Mouse (Mus musculus): ENCODE measurements around the gene Gm6034. TPM values are rescaled to one million over a fixed set of nuclear protein-coding genes. Genes with fewer than 3 reads are reported as not detected.

Gm6034 gene
- total and polyA plus RNA-seq, 3 experiments: 0.11 TPM; not detected in 2

- peaks cover 15 to 31% of the 10 kb centered on the region in 2 experiments for H3K36me3 ChIP-seq (ENCODE audit: control insufficient read depth in 1 of 2, insufficient read depth in 2 of 2, low read length in 2 of 2)
- no peaks in the 10 kb centered on the region for H3K27me3 ChIP-seq (ENCODE audit: control insufficient read depth in 1 of 2, insufficient read depth in 2 of 2, low read length in 2 of 2)
- H3K27ac ChIP-seq (ENCODE audit: control insufficient read depth, low read depth, low read length): no peak overlapping the region
- H3K4me3 ChIP-seq (ENCODE audit: control insufficient read depth in 1 of 2, insufficient read depth in 1 of 2, low read depth in 2 of 2, low read length in 2 of 2): no peak overlapping the region
- H3K9ac ChIP-seq (ENCODE audit: control insufficient read depth, low read depth, low read length, poor library complexity, severe bottlenecking): no peak overlapping the region
- TF ChIP-seq MAZ (IDR thresholded peaks at IDR 0.05; ENCODE audit: low read depth, low read length) (no peak), MEF2A (IDR thresholded peaks at IDR 0.05; ENCODE audit: extremely low read depth, insufficient replicate concordance, low read depth, low read length, poor library complexity, severe bottlenecking) (no peak), TBP (IDR thresholded peaks at IDR 0.05; ENCODE audit: low read depth, low read length) (no peak), POLR2A (IDR thresholded peaks at IDR 0.05; ENCODE audit: control insufficient read depth in 1 of 2, insufficient read depth in 1 of 2, low read depth in 1 of 2, low read length in 2 of 2, poor library complexity in 1 of 2) (no peak), CTCF (IDR thresholded peaks at IDR 0.05 in 2 of 3, conservative IDR thresholded peaks at IDR 0.05 in 1 of 3; ENCODE audit: control insufficient read depth in 1 of 3, insufficient read depth in 1 of 3, low read depth in 2 of 3, low read length in 3 of 3, poor library complexity in 1 of 3, severe bottlenecking in 1 of 3) (no peak), POLR2AphosphoS2 (IDR thresholded peaks at IDR 0.05; ENCODE audit: low read length) (no peak; the same call in 1 of the 2 replicates), SIN3A (IDR thresholded peaks at IDR 0.05; ENCODE audit: low read length) (no peak), ZNF384 (IDR thresholded peaks at IDR 0.05; ENCODE audit: low read depth, low read length) (no peak), ETS1 (IDR thresholded peaks at IDR 0.05; ENCODE audit: low read depth, low read length) (no peak), TCF12 (IDR thresholded peaks at IDR 0.05; ENCODE audit: low read depth, low read length) (no peak), HCFC1 (IDR thresholded peaks at IDR 0.05; ENCODE audit: low read depth, low read length) (no peak), TAL1 (IDR thresholded peaks at IDR 0.05; ENCODE audit: low read length) (no peak), CHD2 (IDR thresholded peaks at IDR 0.05; ENCODE audit: low read length) (no peak), RAD21 (IDR thresholded peaks at IDR 0.05; ENCODE audit: low read depth, low read length) (no peak), UBTF (IDR thresholded peaks at IDR 0.05; ENCODE audit: borderline replicate concordance, insufficient read depth, low read depth, low read length) (no peak), JUND (IDR thresholded peaks at IDR 0.05; ENCODE audit: low read depth, low read length) (no peak), POLR2AphosphoS5 (IDR thresholded peaks at IDR 0.05; ENCODE audit: borderline replicate concordance, low read depth, low read length) (no peak), CHD1 (IDR thresholded peaks at IDR 0.05; ENCODE audit: low read depth, low read length) (no peak)
- peak; percentile 12 for DNase-seq (ENCODE audit: low read depth, low spot score)
- peaks cover 53% of the 10 kb centered on the region for H3K79me2 ChIP-seq (ENCODE audit: control insufficient read depth, insufficient read depth, low read length, poor library complexity)
- H3K9me3 ChIP-seq (replicated peaks; ENCODE audit: insufficient read depth, low read length): no peaks in the 10 kb centered on the region
- H3K4me1 ChIP-seq (ENCODE audit: control insufficient read depth in 1 of 2, insufficient read depth in 2 of 2, low read length in 2 of 2): peaks cover 3 to 30% of the 10 kb centered on the region in 2 experiments
Observed at GRCm38 (mm10) chr17:36014977-36015376, 27.8 kb upstream of the Gm6034 start.

DNA sequence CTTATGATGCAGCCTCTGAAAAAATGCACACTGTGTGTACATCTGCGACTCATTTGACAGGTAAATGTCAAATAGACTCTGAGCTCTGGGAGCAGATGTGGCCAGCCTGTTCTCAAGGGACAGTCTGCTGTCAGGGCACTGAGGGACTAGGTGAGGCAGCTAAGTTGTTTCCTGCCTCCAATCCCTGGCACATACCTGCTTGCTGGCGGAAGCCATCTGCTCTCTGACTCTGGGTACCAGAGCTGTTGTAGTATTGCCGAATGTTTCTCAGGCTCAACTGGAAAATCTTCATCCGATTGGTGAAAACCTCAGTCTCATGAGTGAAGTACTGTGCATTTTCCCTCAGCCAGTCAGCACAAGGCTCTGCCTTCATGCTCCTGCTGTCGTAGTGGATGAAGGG, 25.7 kb upstream of the Gm6034 start:
- H3K27ac ChIP-seq (ENCODE audit: control insufficient read depth, low read depth, low read length): peak overlapping the region; percentile 11; the same call in 1 of the 2 replicates
- peak; percentile 48 for DNase-seq (ENCODE audit: low read depth, low spot score)
- no peak overlapping the region for H3K9ac ChIP-seq (ENCODE audit: control insufficient read depth, low read depth, low read length, poor library complexity, severe bottlenecking)
- H3K4me3 ChIP-seq (ENCODE audit: control insufficient read depth in 1 of 2, insufficient read depth in 1 of 2, low read depth in 2 of 2, low read length in 2 of 2): no peak overlapping the region
- H3K9me3 ChIP-seq (replicated peaks; ENCODE audit: insufficient read depth, low read length): no peaks in the 10 kb centered on the region
- TF ChIP-seq UBTF (IDR thresholded peaks at IDR 0.05; ENCODE audit: borderline replicate concordance, insufficient read depth, low read depth, low read length) (no peak), MXI1 (IDR thresholded peaks at IDR 0.05; ENCODE audit: low read depth, low read length) (0 out of 2 replicates have a peak, but pooled peaks have one; percentile 19)
- peaks cover 8 to 40% of the 10 kb centered on the region in 2 experiments for H3K4me1 ChIP-seq (ENCODE audit: control insufficient read depth in 1 of 2, insufficient read depth in 2 of 2, low read length in 2 of 2)
- peaks cover 15 to 40% of the 10 kb centered on the region in 2 experiments for H3K36me3 ChIP-seq (ENCODE audit: control insufficient read depth in 1 of 2, insufficient read depth in 2 of 2, low read length in 2 of 2)
- H3K79me2 ChIP-seq (ENCODE audit: control insufficient read depth, insufficient read depth, low read length, poor library complexity): peaks cover 62% of the 10 kb centered on the region
- no peaks in the 10 kb centered on the region for H3K27me3 ChIP-seq (ENCODE audit: control insufficient read depth in 1 of 2, insufficient read depth in 2 of 2, low read length in 2 of 2)
